Mouse (Mus musculus) heart, postnatal 36 days (tissue): ENCODE results near the gene Gmcl1. TPM values are rescaled to one million over a fixed set of nuclear protein-coding genes. Genes with fewer than 3 reads are reported as not detected.

Experiments
- DNase-seq, 2 experiments: peaks; one replicate each; pipeline ENCODE4 v3.0.0; 2021 to 2022
- intact Hi-C: fragments of 180-260 bp; cut with DNase I; formaldehyde crosslinking; loops from one replicate; pipeline ENCODE4 v1.15.1; 2025
- total RNA-seq, 2 experiments: library from RNA; stranded (reverse); gene quantifications; 2 replicates each; pipeline ENCODE4 v1.2.3; 2021

Gene Gmcl1
- 1 to 10 TPM; 4.4 to 4.6 TPM for total RNA-seq

DNA sequence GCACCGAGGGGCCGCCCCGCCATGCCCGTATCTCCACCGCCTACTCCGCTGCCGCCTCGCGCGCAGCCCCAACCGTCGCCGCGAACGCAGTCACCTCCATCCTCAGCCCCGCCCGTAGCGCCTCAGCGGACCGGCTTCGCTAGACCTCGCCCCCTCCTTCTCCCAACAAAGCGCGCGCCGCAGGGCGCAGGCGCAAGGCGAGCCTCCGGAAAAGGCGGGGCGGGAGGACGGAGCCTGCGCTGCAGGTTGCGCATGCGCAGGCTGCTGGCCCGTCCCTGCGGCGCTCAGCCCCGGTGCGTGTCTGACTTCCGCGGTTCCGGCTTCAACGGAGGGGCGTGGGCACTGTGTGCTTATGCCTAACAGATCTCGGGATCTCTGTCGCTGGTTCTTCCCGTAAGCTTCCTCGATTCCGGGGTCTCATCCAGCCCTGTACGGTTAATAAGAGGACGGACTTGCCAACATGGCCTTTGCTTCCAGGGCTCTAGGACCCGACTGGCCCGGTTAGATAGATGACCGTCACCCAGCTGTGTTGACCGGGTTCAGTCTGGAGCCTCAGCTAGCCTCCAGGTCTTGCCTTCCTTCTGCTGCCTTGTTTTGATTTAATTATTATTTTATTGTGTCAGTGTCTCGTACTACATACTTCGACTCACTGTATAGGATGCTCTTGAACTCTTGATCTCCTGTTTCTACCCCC is at the start of gene Gmcl1:
Gmcl1 (minus strand) TSS at position 201 of the 694 bp plus-strand sequence.
- intact Hi-C loops = no loop called here
- peak; percentile 93 to 94 for DNase-seq

DNA sequence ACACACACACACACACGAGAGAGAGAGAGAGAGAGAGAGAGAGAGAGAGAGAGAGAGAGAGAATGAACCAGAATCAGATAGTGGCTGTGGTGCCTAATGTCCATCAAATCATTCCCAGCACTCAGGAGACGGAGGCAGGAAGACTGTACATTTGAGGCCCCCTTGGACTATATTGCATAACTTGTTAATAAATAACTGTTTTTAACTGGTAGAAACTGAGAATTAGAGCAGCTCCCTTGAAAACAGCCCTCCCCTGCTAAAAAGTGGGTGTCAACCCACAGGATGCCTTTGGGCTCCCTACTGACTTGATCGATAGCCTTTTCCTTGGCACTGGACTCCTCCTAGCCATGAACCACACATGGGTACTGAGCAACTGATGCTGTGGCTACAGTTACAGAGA is 49.2 kb upstream of the Gmcl1 start:
- intact Hi-C loops = no loop called here

GRCm38 (mm10) chr6:86781361-86781957 is 48.3 kb upstream of the Gmcl1 start:
- no peak for DNase-seq

More for the DNA sequence above, 49.2 kb upstream of the Gmcl1 start:
- DNase-seq = no peak

GRCm38 (mm10) chr6:86778910-86779594 is 45.9 kb upstream of the Gmcl1 start:
- DNase-seq = no peak
- intact Hi-C loops = no loop called here

More at GRCm38 (mm10) chr6:86781361-86781957, 48.3 kb upstream of the Gmcl1 start:
- intact Hi-C loops = no loop called here

DNA sequence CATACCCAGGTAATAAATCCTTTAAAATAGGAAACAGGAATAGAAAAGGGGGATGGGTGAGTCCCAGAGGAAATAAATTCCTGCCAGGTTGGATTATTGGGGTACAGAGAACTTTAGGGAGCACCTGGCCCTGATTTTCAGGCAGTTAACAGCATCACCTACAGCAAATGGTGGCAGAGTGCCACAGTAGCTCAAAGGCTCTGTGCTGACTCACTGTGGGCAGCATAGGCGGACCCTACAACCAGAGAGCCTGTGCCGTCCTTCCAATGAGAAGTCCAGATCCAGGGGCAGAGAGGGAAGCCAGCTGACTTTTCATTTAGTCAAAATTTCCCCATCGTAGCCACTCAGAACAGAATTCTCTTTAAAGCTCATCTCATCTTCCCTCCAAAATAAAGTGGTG is 44.0 kb upstream of the Gmcl1 start:
- intact Hi-C loops = no loop called here
- DNase-seq = no peak

GRCm38 (mm10) chr6:86776706-86777071 is 43.5 kb upstream of the Gmcl1 start:
- intact Hi-C loops = no loop called here
- DNase-seq = no peak

- peak; percentile 57 to 64 for DNase-seq
- intact Hi-C loops = no loop called here
Observed at GRCm38 (mm10) chr6:86776001-86776705, 43.0 kb upstream of the Gmcl1 start.

- no peak for DNase-seq
- intact Hi-C loops = no loop called here
Observed at GRCm38 (mm10) chr6:86774937-86775336, 41.8 kb upstream of the Gmcl1 start.

DNA sequence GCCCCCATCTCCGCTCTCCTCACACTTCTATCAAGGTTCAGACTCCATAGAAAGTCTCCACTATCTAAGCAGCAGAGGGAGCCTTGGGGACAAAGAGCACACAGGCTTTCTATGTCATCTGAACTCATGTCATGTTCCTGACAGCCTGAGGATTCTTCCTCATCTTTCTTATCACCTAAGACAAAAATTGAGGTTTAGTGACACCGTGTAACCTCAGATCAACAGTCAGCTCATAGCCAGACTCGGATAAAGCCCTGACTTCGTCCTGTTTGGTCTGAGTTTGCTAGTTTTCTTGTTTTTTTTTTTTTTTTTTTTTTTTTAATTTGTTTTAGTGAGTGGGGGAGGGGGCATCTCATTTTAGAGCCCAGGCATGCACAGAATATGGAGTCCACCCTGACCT is 40.6 kb upstream of the Gmcl1 start:
- intact Hi-C loops = no loop called here
- no peak for DNase-seq

GRCm38 (mm10) chr6:86772631-86773030 is 39.4 kb upstream of the Gmcl1 start:
- intact Hi-C loops = no loop called here
- DNase-seq = peak; percentile 23 to 42

- intact Hi-C loops = no loop called here
- DNase-seq = no peak
Observed at GRCm38 (mm10) chr6:86768938-86769337, 35.8 kb upstream of the Gmcl1 start.

GRCm38 (mm10) chr6:86768186-86768776 is 35.1 kb upstream of the Gmcl1 start:
- DNase-seq = no peak

DNA sequence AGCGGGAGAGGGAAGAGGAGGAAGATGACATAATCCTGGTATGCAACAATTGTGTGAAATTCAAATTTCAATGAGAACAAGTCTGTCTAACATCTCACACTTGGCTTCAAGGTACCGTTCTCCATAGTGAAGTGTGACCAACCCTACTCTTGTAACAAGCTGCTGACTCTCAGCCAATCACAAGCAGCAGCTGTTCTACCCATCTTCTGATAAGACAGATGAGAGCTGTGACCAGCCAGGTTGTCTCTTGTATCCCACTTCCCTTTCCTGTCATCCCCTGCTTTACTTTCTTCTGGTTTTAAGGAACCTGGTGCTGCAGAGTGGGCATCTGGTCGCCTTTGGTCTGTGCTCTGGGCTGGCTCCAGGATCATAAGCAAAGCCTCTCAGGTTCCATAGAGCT is 34.3 kb upstream of the Gmcl1 start:
- no peak for DNase-seq
- intact Hi-C loops = no loop called here

More at GRCm38 (mm10) chr6:86768186-86768776, 35.1 kb upstream of the Gmcl1 start:
- intact Hi-C loops = no loop called here

DNA sequence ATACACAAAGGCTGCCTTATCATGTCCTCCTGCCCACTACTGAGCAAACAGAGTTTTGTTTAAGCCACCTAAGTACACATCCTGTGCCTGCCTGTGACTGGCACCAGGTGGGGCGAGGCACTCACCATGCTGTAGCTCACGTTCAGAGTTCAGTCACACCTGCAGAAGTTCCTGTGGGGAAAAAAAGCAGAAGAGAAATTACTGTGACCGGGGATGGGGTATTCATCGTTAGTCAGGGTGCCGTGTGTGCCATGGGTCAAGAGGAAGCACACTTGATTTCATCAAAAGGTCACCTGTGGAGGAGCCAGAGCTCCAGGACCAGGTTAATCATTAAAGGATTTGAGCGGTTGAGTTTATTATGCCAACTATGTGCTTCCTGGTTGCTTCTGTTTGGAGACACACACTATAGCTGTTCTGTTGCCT is 32.5 kb upstream of the Gmcl1 start:
- no peak for DNase-seq
- intact Hi-C loops = no loop called here

GRCm38 (mm10) chr6:86754105-86754863 is 21.1 kb upstream of the Gmcl1 start:
- intact Hi-C loops = no loop called here
- DNase-seq = no peak

DNA sequence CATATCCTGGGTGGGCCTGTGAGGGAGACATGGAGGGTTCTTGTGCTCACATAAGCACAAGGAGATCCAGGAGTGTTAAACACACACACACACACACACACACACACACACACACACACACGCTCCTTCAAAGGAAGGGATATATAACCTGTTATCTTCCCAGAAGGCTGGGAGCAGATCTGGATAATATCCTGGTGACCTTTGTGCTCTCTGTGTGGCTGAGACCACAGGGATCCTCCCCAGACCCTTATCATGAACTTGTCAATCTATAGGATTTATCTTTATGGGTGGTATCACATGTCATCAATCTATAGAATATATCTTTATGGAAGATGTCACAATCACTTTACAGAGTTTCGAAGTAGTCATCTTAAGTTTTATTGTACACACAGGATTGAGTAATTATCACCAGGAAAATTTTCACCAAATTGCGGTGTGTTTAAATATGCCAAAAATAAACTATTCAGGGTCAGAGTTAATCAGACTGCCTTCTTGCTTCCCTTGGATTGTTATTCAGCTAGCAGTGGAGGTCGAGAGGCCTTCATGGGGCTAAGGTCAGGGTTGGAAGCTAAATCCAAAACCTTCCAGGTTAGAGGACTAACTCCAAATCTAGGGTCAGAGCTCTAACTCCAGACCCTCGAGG is 19.8 kb upstream of the Gmcl1 start:
- DNase-seq = no peak
- intact Hi-C loops = no loop called here

GRCm38 (mm10) chr6:86750961-86751360 is 17.8 kb upstream of the Gmcl1 start:
- intact Hi-C loops = no loop called here
- DNase-seq = no peak

- DNase-seq = no peak
- intact Hi-C loops = loop anchor here (5.0 kb wide), 1 partner anchor 172 kb away; no protein-coding TSS in a partner anchor
Observed at GRCm38 (mm10) chr6:86749817-86750216, 16.6 kb upstream of the Gmcl1 start.

GRCm38 (mm10) chr6:86747171-86747570 is 14.0 kb upstream of the Gmcl1 start:
- intact Hi-C loops = loop anchor here (1.0 to 5.0 kb wide), 2 partner anchors 59 to 175 kb away; no protein-coding TSS in a partner anchor
- peak; percentile 44 to 50 for DNase-seq
